In the genomic region with DNA sequence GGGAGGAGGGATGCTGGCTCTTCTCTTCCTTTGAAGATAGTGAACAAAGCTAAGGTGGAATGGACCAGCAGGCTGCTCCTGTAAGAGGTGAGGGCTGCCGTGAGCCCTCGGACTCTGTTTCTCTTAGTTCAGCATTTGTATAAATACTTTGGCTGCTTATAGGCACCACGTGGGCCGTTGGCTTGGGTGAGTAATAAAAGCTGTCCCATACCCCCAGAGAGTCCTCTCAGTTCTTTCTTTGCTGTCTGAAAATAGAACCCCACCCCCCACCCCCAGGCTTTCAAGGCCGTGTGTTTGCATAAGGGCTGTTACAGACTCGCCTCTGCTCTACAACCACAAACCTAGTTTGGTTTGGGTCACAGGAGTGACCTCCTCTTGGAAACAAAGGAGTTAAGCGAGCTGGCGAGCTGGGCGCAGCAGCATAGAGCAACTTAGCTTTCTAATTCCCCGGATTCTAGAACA, we compare ENCODE assay signal across 8 mouse cellular contexts. TPM values are rescaled to one million over a fixed set of nuclear protein-coding genes. Genes with fewer than 3 reads are reported as not detected.
DNase-seq lines count a peak whose midpoint lies in the region; ATAC-seq lines count a peak whose summit lies in the region.
"Had no signal": no experiment of that assay in that cellular context is flagged by ENCODE, and none has a peak within 500 bp of the region (broad histone marks: within the 10 kb centered on the region; RNA-seq: fewer than 3 reads in every experiment).

No protein-coding gene starts in this region.

- H3K27ac ChIP-seq in kidney, embryonic 16.5 days (ENCODE audit: low read length) = 0 out of 2 replicates have a peak overlapping the region, but pooled peaks have one; percentile 6
- no peak overlapping the region for H3K27ac ChIP-seq in intestine, embryonic 16.5 days (ENCODE audit: low read length)
- no peak overlapping the region for H3K27ac ChIP-seq in neural tube, embryonic 15.5 days (replicated peaks)

- DNase-seq in kidney, adult 9 months = no peak
- peak; percentile 67 for DNase-seq in embryo, embryonic 10 days (ENCODE audit: low spot score)
- DNase-seq in natural killer cell, adult 2 months (ENCODE audit: low spot score in 2 of 2) = no peak
- no peak for DNase-seq in thymus, postnatal 25 days
- DNase-seq: adrenal gland, postnatal 36 days had no signal

- H3K27me3 ChIP-seq in kidney, embryonic 16.5 days (ENCODE audit: insufficient read depth, low read length) = no peaks in the 10 kb centered on the region
- no peaks in the 10 kb centered on the region for H3K27me3 ChIP-seq in intestine, embryonic 16.5 days (replicated peaks; ENCODE audit: control insufficient read depth, insufficient read depth, low read length)
- H3K27me3 ChIP-seq in neural tube, embryonic 15.5 days (replicated peaks) = no peaks in the 10 kb centered on the region

- peak; percentile 49 for ATAC-seq in kidney, embryonic 16.5 days (ENCODE audit: low FRiP score, low TSS enrichment)
- ATAC-seq in intestine, embryonic 16.5 days = peak; percentile 36
- no peak for ATAC-seq in neural tube, embryonic 15.5 days (ENCODE audit: low FRiP score)

- 16% methylated on average over 10 of the region's 10 CpGs for WGBS in kidney, embryonic 16.5 days
- 10% methylated on average over 10 of the region's 10 CpGs for WGBS in intestine, embryonic 16.5 days
- WGBS in neural tube, embryonic 15.5 days = 15% methylated on average over 10 of the region's 10 CpGs

- no peaks in the 10 kb centered on the region for H3K36me3 ChIP-seq in kidney, embryonic 16.5 days (ENCODE audit: insufficient read depth, low read length)
- no peaks in the 10 kb centered on the region for H3K36me3 ChIP-seq in intestine, embryonic 16.5 days (ENCODE audit: control insufficient read depth, insufficient read depth, low read length)
- H3K36me3 ChIP-seq in neural tube, embryonic 15.5 days = no peaks in the 10 kb centered on the region

- no peak overlapping the region for H3K4me3 ChIP-seq in kidney, embryonic 16.5 days (ENCODE audit: low read length)
- H3K4me3 ChIP-seq in intestine, embryonic 16.5 days (ENCODE audit: low read length) = no peak overlapping the region
- no peak overlapping the region for H3K4me3 ChIP-seq in neural tube, embryonic 15.5 days (replicated peaks)

- no peaks in the 10 kb centered on the region for H3K9me3 ChIP-seq in kidney, embryonic 16.5 days (ENCODE audit: low read length)
- no peaks in the 10 kb centered on the region for H3K9me3 ChIP-seq in intestine, embryonic 16.5 days (ENCODE audit: control insufficient read depth, low read length)
- no peaks in the 10 kb centered on the region for H3K9me3 ChIP-seq in neural tube, embryonic 15.5 days (replicated peaks)

- peak overlapping the region; percentile 38; the same call in 1 of the 2 replicates for H3K9ac ChIP-seq in kidney, embryonic 16.5 days (replicated peaks; ENCODE audit: low read length)
- H3K9ac ChIP-seq in intestine, embryonic 16.5 days (ENCODE audit: low read depth, low read length) = no peak overlapping the region
- no peak overlapping the region for H3K9ac ChIP-seq in neural tube, embryonic 15.5 days (replicated peaks)

- H3K4me1 ChIP-seq in kidney, embryonic 16.5 days (ENCODE audit: insufficient read depth, low read length) = 0 out of 2 replicates have a peak, but pooled peaks cover 6% of the 10 kb centered on the region
- H3K4me1 ChIP-seq in intestine, embryonic 16.5 days (ENCODE audit: control insufficient read depth, insufficient read depth, low read length) = peaks cover 6% of the 10 kb centered on the region; the same call in 1 of the 2 replicates
- 0 out of 2 replicates have a peak, but pooled peaks cover 4% of the 10 kb centered on the region for H3K4me1 ChIP-seq in neural tube, embryonic 15.5 days

- H3K4me2 ChIP-seq in kidney, embryonic 16.5 days (replicated peaks; ENCODE audit: low read depth, low read length) = peak overlapping the region; percentile 27; the same call in 1 of the 2 replicates
- H3K4me2 ChIP-seq in intestine, embryonic 16.5 days (ENCODE audit: low read depth, low read length) = peak overlapping the region; percentile 15; the same call in 1 of the 2 replicates
- peak overlapping the region; percentile 27 for H3K4me2 ChIP-seq in neural tube, embryonic 15.5 days

RNA-seq across cellular contexts. Expression of gene 6030458C11Rik, which starts 35.0 kb away (rescaled TPM):
- polyA plus RNA-seq in kidney, embryonic 16.5 days (2015; fragmentation: Nextera tagmentation; extraction: Ambion mirVana) = 29.1 and 40.2 TPM in 2 replicates
- 22.6 and 28.9 TPM in 2 replicates for polyA plus RNA-seq in intestine, embryonic 16.5 days (2015; fragmentation: Nextera tagmentation; extraction: Ambion mirVana)
- 37.3 and 38.6 TPM in 2 replicates for polyA plus RNA-seq in neural tube, embryonic 15.5 days (2015; fragmentation: Nextera tagmentation; extraction: Ambion mirVana)

RNA-seq across cellular contexts. Expression of gene Drosha, which starts 35.2 kb away (rescaled TPM):
- 40.5 and 48.0 TPM in 2 replicates for polyA plus RNA-seq in kidney, embryonic 16.5 days (2015; fragmentation: Nextera tagmentation; extraction: Ambion mirVana)
- 25.2 and 25.6 TPM in 2 replicates for polyA plus RNA-seq in intestine, embryonic 16.5 days (2015; fragmentation: Nextera tagmentation; extraction: Ambion mirVana)
- 41.8 and 43.1 TPM in 2 replicates for polyA plus RNA-seq in neural tube, embryonic 15.5 days (2015; fragmentation: Nextera tagmentation; extraction: Ambion mirVana)

RNA-seq across cellular contexts. Expression of gene Pdzd2, which starts 49.7 kb away (rescaled TPM):
- 29.0 and 35.6 TPM in 2 replicates for polyA plus RNA-seq in kidney, embryonic 16.5 days (2015; fragmentation: Nextera tagmentation; extraction: Ambion mirVana)
- polyA plus RNA-seq in intestine, embryonic 16.5 days (2015; fragmentation: Nextera tagmentation; extraction: Ambion mirVana) = 9.1 and 10.7 TPM in 2 replicates
- polyA plus RNA-seq in neural tube, embryonic 15.5 days (2015; fragmentation: Nextera tagmentation; extraction: Ambion mirVana) = 16.7 and 18.2 TPM in 2 replicates
